Mouse (Mus musculus) urinary bladder, postnatal 14 days (tissue): ENCODE results near the gene Siglecg.
A peak's percentile ranks its signal among the peaks of the same experiment; 100 is the strongest.
"Not testable (repeated sequence)": the region's sequence is repeated elsewhere in the genome, so short reads cannot be mapped to it uniquely, and the experiment has no call there.

Experiments
- DNase-seq: peaks from one replicate; pipeline ENCODE4 v3.0.0; 2021; ENCODE audit warnings: low spot score

Siglecg gene

DNA sequence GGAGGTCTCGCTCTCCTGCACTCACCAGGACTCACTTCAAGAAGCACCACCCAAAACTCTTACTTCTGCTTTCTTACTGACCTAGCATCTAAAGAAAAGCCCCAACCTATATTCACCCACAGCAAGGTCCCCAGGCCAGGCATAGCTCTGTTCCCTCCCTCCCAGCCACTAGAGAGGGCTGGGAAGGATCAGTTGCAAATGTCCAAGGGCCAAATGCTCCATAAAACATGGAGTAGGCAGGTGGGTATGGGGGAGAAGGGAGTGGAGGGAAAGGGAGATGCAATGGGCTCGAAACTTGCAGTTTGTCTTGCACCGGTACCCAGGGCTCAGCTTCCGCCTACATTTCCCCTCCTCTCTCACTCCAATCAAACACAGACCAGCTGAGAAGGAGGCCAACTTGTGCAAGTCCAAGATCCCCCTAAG, at the start of gene Siglecg:
Siglecg (plus strand) TSS at position 74 of the 423 bp plus-strand sequence.
- DNase-seq, result no peak

DNA sequence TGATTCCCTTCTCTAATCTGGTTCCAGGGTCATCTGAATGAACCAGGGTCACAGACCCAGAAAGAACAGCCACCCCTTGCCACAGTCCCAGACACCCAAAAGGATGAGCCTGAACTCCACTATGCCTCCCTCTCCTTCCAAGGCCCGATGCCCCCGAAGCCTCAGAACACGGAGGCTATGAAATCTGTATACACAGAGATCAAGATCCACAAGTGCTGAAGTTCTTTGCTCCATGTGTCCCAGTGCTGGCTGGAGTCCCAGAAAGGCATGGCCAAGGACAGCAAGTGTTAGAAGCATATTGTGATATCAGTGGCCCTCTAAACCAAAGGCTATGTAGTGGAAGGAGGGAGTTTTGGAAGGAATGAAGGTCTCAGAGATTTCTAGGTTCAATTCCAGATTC, 49.4 kb upstream of the Siglecg start:
- DNase-seq, result no peak

DNA sequence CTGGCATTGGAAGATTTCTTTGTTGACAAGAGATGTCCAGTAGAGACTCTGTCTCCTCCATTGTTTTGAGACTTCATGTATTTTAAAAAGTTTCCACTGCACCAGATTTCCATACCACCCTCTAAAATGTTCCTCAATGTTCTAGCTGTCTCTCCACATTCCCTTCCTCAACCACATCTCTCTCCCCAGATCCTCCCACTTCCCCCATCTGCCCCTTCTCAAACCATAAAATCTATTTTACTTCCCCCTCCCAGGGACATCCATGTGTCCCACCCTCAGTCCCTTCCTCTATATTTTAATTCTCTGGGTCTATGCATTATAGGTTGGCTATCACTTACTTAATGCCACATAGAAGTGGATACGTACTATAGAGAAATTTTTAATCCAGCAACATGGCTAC, 46.6 kb upstream of the Siglecg start:
- no peak for DNase-seq

DNA sequence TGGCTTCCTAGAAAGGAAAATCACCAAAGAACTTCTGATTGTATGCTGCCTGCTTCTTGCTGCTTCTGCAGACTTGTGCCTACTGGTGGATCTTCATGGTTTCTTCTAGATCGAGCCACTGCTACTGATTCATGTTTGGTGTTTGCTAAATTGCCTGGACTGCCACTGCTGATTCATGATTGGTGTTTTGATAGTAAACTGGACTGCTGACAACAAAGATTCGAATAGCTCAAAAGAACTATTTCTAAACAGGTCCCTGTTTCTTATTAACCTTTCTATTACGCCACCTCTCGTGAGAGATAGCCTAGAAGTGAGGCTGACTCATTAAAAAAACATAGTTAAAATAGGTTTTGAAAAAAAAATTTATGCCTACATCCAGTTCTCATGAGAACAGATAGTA, 46.0 kb upstream of the Siglecg start:
- DNase-seq, result no peak

DNA sequence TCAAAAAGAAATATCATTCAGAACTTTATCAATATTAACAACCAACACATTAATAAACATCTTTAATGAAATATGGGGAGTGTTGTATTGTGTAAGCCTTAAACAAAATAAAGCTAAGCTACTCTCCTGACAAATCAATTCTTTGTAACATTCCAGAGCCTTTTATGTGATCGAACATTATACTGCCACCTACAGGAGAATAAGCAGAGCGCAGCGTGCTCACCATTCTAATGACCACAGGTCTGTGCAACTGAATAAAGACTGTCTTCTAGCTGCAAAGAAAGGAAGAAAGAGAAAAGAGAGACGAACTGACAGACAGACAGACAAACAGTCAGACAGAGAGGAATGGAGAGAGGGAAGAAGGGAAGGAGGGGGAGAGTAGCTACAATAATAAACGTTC, 29.8 kb upstream of the Siglecg start:
- DNase-seq, result peak; percentile 14

DNA sequence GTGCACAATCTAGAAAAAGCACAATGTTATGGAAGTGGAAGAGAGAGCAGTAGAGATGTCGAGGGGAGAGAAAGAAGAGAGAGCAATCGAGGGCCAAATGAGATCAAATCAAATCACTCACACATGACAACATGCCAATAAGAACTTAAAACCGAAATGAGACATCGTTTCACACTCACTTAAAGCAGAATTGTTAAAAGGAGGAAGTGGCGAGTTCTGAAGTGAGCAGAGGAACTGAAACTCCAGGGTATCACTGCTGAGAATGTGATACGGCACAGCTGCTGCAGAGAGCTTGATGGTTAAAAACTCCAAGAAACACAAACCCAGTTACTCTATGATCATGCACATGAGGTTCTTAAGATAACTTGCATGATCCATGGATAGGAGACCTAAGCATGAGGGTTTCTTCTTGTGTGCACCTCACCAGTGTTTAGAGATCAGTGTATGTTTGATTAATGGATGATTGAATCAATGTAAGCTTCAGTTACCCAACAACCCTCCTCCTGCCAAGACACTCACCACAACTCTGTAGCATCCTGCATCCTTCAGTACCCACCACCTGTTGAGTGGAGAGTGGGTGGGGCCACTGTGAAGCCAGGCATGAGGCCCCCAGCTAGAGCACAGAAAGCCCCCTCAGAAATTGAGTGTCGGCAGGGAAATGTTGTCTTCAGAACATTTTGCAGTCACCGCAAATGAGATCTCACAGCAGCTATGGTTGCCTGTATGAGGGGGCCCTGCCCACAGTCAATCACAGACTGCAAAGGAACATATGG, 15.5 kb upstream of the Siglecg start:
- DNase-seq, result no peak

DNA sequence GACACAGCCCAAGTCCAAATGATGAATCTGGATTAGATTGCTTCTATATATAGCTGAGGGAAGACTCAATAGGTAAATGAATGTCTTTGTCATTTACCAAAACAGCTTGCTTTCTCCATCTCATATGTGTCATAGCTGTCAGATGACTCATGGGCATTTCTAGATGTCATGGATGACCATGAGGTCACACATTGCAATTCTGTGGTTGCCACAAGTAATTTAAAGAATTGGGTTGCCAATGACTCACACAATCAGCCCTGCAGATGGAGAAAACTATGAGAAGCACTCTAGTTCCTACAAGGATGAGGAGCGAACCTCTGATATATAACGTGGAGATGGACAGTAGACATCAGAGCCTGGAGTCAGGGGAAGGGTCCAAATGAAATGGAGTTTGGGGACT, 8.5 kb upstream of the Siglecg start:
- DNase-seq, result no peak

DNA sequence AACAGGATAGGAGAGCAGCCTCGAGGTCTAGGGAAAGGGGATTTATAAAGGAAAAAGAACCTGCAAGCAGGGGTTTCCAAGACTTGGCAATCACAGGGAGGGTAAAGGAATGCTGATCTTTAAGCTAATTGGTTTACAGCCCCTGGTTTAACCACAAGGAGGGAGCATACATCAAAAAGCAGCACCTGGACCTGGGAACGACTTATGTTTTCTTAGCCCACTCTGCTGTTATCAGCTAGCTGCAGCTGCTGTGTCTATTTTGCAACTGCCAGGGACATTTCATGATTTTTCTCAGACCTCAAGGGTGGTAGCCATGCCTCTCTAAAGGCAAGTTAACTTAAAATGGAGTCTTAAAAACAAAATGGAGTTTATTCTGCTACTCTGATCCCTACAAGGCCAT, 5.3 kb upstream of the Siglecg start:
- no peak for DNase-seq

DNA sequence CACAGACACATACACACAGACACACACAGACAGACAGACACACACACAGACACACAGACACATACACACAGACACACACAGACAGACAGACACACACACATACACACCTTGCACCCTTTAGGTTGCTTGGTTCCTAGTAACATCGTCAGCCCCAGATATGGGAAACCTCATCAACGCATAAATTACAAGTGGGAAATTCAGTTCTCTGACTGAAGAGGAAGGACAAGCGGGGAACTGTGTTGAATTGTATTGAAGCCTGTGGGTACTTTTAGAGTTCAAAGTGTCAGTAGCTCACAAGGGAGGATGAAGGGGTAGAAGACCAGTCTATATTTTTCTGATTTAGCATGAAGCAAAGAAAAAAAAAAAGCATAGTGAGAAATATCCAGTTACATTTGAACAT, 431 bp upstream of the Siglecg start:
- DNase-seq, result no peak

DNA sequence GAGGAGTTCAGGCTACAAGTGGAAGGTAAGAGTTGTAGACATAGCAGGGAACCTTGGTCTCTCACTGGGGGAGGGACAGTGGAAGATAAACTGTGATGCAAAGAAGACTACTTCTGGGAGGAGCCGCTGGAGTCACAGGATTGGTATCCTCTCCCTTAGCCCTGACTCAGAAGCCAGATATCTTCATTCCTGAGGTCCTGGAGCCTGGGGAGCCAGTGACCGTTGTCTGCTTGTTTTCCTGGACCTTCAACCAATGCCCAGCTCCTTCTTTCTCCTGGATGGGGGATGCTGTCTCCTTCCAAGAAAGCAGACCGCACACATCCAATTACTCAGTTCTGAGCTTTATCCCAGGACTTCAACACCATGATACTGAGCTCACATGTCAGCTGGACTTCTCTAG, 1.1 kb downstream of the Siglecg start:
- DNase-seq, result no peak

DNA sequence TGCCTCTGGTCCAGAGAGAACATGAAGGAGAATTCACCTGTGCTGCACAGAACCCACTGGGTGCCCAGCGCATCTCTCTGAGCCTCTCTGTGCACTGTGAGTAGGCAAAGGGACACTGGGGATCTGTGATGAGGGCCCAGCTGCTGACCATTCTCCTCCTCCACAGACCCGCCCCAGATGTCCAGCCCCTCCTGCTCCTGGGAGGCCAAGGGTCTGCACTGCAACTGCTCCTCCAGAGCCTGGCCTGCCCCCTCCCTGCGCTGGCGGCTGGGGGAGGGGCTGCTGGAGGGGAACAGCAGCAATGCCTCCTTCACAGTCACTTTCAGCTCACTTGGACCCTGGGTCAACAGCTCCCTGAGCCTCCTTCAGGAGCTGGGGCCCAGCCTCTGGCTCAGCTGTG, 3.7 kb downstream of the Siglecg start:
- not testable (repeated sequence) for DNase-seq

DNA sequence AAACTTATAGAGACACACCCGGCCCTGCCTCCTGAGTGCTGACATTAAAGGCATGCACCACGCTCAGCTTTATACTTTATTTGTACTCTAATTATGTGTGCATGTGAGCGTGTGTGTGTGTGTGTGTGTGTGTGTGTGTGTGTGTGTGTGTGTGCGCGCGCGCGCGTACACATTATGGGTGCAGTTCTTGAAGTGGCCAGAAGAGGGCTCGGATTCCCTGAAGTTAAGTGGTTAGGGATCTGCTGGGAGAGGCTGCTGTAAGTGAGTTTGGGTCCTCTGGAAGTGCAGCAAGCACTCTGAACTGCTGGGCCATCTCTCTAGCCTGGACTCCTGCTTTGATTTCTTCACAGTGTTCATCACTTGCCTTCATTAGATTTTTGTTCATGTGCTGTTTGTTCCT, 9.3 kb downstream of the Siglecg start:
- no peak for DNase-seq

DNA sequence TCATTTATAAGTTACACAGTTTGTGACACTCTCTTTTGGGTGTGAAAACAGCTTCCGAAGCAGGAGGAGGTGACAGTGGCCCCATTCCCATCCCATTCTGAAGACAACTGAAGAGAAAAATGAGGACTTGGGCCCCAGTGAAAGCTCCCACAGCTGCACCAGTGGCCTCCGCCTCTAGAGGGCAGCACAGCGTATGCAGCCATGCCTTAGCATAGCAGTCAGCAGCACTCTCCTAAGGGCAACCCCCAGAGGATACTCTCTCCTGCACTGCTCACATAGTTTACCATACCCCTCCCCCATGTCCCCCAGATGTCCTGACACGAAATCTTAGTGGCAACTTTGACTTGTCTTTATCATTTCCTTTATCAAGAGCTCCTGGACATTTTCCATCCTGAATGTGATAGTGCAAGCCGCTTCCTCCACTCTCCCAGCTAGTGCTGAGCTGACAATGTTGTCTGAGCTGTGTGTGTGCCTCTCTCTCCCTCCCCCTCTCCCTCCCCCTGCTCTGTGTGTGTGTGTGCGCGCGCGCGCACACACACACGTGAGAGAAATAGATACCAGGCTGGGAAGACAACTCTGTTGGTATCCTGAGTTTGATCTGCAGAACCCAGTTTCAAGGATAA, 15.1 kb downstream of the Siglecg start:
- DNase-seq, result peak; percentile 89

DNA sequence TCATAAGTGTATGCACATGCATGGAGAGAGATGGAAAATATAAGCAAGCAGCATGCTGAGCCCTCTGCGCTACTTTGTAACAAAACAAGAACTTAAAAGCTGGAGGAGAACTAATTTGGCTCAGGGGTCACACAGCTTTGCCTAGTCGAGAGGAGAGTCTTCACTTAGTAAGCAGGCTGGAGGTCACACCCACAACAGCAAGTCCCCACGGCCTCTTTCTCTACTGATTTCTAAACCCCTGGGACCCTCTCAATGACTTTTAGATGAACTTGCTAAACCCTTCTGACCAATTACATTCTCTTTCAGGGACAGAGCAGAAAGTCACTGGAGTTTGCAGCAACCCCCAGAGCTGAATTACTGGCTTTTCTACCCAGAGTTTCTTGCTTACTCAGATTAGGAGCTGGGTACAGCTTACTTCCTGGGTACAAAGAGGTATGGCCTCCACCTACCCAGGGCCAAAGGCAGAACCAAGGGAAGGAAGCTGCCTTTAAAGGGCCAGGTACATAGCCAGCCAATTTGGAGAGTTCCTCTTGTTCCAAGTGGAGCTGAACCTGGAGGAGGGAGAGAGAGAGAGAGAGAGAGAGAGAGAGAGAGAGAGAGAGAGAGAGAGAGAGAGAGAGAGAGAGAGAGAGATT, 16.1 kb downstream of the Siglecg start:
- DNase-seq, result no peak

DNA sequence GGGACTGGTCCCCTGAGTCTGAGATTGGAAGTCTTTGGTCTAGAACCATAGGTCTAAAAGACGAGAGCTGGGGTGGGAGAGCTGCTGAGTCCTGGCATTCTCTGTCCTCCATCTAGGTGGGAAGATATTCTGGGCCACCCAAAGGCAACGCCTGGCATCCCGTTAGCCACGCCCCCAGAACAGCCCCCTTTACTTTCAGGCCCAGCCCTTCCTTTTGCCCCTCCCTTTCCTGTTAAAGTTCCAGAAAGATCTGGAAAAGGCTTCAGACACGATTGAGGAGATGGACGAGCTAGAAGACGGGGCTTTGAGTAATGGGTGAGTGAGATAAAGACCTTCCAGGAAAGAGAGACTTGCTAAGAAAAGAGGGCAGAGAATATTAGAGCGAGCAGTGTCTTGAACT, 19.4 kb downstream of the Siglecg start, which contains the start of gene Lim2:
Lim2 (plus strand) TSS at position 265 of the 400 bp plus-strand sequence.
- DNase-seq, result no peak

DNA sequence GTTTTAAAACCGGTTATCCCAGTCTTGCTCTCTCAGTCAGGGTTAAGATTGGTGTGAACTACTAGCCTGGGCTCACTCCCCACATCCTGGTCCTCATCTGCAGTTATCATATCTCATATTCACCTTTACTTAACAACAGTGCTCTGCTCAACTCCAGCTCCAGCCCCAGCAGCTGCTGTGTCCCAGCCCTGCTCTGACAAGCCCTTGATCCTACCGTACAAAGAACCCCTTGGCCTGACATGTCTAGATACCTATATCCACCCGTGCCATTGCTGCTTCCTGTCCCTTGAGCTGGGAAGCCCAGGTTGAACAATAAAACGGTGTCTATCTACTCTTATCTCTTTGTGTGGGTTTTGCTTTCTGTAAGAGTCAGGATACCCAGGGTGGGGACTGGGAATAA, 21.5 kb downstream of the Siglecg start:
- DNase-seq, result no peak

DNA sequence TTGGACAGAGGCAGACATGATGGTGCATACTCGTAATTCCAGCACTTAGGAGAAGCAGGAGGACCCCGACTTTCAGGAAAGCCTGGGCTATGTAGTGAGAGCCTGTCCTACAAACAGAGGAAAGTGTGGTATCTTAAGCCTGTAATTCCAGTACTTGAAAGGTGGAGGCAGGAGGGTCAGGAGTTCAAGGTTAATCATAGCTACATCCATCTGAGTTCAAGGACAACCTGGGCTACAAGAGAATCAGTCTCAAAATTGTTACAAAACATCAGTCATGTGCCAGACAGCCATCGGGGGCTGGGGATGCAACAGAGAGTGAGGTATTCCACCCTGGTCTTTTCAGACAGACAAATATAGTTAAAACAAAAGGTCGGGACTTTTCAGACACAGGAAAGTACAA, 24.9 kb downstream of the Siglecg start:
- DNase-seq, result no peak

DNA sequence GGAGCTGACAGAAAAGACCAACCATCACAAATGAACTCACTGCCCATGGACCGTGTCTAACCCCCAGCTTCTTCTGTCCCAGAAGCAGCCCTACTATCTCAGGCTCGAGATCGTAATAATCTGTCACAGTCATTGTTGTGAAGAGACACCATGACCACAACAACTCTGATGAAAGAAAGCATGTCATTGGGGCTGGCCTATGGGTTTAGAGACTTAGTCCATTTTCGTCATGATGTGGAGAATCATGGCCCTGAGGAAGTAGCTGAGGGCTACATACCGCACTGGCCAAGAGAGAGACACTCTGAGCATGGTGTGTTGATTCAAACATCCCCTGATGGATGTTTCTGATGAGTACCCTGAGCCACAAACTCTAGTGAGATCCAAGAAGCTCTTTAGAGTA, 26.7 kb downstream of the Siglecg start:
- no peak for DNase-seq

DNA sequence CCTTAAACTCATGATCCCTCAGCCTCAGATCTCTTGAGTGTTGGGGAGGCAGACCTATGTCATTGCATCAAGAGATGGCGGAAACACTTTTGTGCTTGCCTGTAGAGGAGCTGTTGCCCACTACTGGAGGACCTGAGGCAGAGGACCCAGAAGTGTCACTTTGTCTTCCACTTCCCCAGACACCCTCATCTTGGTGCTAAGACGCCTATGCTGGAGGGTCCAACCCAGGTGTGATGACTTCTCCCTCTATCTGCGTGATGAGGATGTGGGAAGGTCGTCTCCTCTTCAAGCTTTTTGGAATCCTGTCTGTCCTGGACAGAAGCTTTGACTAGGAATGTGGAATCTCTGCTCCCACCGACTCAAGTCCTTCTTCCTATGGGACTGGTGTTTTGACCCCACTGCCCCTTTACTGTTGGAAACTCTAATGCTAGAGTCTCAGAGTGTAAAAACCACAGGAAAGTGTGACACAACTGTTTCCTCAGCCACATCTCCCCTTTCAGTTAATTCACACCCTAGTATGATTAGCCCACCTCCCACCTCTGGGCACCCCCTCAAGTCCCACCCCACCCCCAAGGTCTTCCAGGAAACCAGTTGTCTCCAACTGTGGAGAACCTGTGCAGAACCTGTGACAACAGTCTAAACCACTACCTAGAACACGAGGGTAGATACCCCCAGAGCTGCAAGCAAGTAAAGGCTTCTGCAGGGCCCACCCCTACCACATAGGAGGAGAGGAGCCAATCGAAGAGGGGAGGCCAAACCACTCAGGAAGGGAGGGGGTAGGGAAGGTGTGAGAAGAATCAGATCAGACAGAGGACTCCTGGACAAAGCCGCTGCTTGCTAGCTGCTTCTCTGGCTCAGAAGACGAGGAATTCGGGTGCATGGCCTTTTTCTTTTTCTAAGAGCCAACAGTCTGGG, 28.6 kb downstream of the Siglecg start, which contains the start of gene Nkg7:
Nkg7 (plus strand) TSS at position 733 of the 915 bp plus-strand sequence.
- no peak for DNase-seq

DNA sequence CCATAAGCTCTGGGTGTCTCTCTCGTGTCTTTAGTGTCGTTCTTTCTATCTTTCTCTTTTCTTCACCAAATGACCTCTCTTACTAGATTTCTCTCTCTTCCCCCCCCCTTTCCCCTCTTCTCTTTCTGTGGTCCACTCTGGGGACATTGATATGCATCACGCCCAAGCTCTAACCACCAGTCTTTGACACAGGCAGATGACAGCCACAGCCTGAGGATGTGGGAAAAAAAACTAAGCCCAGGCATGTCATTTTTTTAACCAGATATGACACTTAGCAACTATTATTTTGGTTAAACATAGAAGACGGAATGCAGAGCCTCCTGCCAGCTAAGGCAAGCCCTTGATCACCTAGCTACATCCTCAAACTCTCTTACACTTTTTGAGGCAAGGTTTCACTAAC, 30.6 kb downstream of the Siglecg start:
- DNase-seq, result no peak

DNA sequence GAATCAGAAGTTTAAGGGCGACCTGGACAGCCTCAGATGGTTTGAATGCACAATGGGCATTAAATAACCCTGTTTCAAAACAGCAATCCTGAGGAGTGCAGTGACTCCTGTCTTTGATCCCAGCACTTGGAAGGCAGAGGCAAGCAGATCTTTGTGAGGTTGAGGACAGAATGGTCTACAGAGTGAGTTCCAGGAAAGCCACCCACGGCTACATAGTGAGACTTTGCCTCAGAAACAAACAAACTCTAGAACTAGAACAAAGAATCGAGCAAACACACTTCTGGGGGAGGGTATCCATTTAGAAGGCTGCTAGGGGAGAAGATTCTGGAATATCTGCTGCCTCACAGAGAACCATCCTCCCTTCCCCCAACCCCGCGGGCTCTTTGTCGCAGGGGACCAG, 32.5 kb downstream of the Siglecg start, which contains the start of gene Cldnd2:
Cldnd2 (plus strand) TSS at position 301 of the 400 bp plus-strand sequence.
- no peak for DNase-seq

DNA sequence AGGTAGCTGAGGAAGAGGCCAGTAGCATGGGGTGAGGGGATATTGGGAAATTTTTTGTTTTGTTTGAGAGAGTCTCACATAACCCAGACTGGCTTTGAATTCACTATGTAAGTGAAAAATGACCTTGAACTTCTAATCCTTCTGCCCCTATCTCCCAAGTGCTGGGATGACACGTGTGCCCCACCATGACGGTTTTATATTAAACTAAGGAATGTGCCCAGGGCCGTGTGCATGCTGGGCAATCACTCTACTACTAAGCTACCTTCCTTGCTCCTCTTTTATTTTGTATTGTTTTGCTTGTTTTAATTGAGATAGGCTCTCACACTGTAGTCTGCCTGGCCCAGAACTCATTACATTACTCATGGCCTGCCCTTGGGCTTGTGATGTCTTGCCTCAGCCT, 33.1 kb downstream of the Siglecg start:
- DNase-seq, result no peak
